Mouse (Mus musculus) limb, embryonic 15.5 days (tissue): ENCODE measurements around the gene Klk6. TPM values are rescaled to one million over a fixed set of nuclear protein-coding genes. Genes with fewer than 3 reads are reported as not detected.
A peak's percentile ranks its signal among the peaks of the same experiment; 100 is the strongest.

Source experiments
- ATAC-seq: fragments of 200-750 bp; cut with Nextera tagmentation; 2 replicates; pipeline ENCODE4 v1.8.0; 2017; ENCODE audit warnings: low read depth, moderate TSS enrichment; ENCODE audit not compliant: insufficient number of reproducible peaks, low FRiP score, low TSS enrichment
- H3K27ac ChIP-seq: fragments of 300-500 bp; sonication (generic); 2 replicates; pipeline ENCODE4 v1.5.1; 2015; ENCODE audit warnings: moderate library complexity, mild to moderate bottlenecking, inconsistent platforms
- H3K27me3 ChIP-seq: fragments of 300-500 bp; sonication (generic); 2 replicates; pipeline ENCODE4 v1.6.1; 2015; ENCODE audit warnings: inconsistent platforms
- H3K36me3 ChIP-seq: fragments of 300-500 bp; sonication (generic); 2 replicates; pipeline ENCODE4 v1.6.1; 2015; ENCODE audit warnings: inconsistent platforms
- H3K4me1 ChIP-seq: fragments of 300-500 bp; sonication (generic); 2 replicates; pipeline ENCODE4 v1.6.1; 2015; ENCODE audit warnings: inconsistent platforms
- H3K4me2 ChIP-seq: fragments of 300-500 bp; sonication (generic); 2 replicates; pipeline ENCODE4 v1.6.1; 2015; ENCODE audit warnings: mild to moderate bottlenecking, inconsistent platforms
- H3K4me3 ChIP-seq: fragments of 300-500 bp; sonication (generic); 2 replicates; pipeline ENCODE4 v1.5.1; 2015; ENCODE audit warnings: mild to moderate bottlenecking, inconsistent platforms
- H3K9ac ChIP-seq: fragments of 300-500 bp; sonication (generic); 2 replicates; pipeline ENCODE4 v1.6.1; 2015; ENCODE audit warnings: inconsistent platforms
- H3K9me3 ChIP-seq: fragments of 300-500 bp; sonication (generic); 2 replicates; pipeline ENCODE4 v1.6.1; 2016; ENCODE audit warnings: inconsistent platforms
- WGBS: fragments of 180-500 bp; shearing (Covaris S2); methylation state at CpG from one replicate; pipeline ENCODE4 v1.1.7; 2015; 5-methylcytosine and 5-hydroxymethylcytosine counted together
- polyA plus RNA-seq: library from polyadenylated mRNA; unstranded; fragments of >200 nt; fragmentation: Nextera tagmentation; extraction: Ambion mirVana; gene quantifications from 2 replicates; pipeline ENCODE4 v1.2.1, GENCODE M21; 2015

The Klk6 gene
- polyA plus RNA-seq, 1 experiment from 2014 or later = 0.13 TPM

DNA sequence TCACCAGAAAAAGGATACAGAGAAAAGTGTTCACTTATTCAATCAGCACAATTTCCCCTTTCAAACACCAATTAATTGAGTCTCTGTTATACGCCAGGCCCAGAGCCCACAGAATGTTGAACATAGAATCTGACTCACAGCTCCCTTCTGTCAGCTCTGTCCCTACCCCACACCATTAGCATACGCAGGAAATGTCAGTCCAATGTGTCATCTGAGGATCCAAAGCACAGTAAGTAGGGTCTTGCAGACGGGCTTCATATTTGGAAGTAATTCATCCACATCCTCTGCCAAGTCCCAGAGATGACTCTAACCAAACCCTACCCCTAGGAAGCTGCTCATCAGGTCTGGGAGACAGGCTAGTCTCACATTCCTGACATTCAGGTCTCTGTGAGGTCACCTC is 36.2 kb upstream of the Klk6 start:
- no peak overlapping the region for H3K4me2 ChIP-seq
- no peaks in the 10 kb centered on the region for H3K9me3 ChIP-seq
- H3K36me3 ChIP-seq = no peaks in the 10 kb centered on the region
- H3K27ac ChIP-seq = no peak overlapping the region; the same call in 1 of the 2 replicates
- peaks cover 3% of the 10 kb centered on the region; the same call in 1 of the 2 replicates for H3K27me3 ChIP-seq
- no peak overlapping the region for H3K9ac ChIP-seq
- ATAC-seq = no peak
- peaks cover 2% of the 10 kb centered on the region; the same call in 1 of the 2 replicates for H3K4me1 ChIP-seq
- H3K4me3 ChIP-seq = no peak overlapping the region
- 63% methylated on average over 3 of the region's 3 CpGs for WGBS

GRCm38 (mm10) chr7:43789295-43789694 is 35.0 kb upstream of the Klk6 start:
- no peak overlapping the region for H3K27ac ChIP-seq
- no peak overlapping the region for H3K4me2 ChIP-seq
- no peaks in the 10 kb centered on the region for H3K4me1 ChIP-seq
- no peak overlapping the region for H3K4me3 ChIP-seq
- H3K36me3 ChIP-seq = no peaks in the 10 kb centered on the region
- no peaks in the 10 kb centered on the region for H3K9me3 ChIP-seq
- H3K27me3 ChIP-seq = no peaks in the 10 kb centered on the region
- no peak overlapping the region for H3K9ac ChIP-seq
- no peak for ATAC-seq
- 59% methylated on average over 2 of the region's 2 CpGs for WGBS

DNA sequence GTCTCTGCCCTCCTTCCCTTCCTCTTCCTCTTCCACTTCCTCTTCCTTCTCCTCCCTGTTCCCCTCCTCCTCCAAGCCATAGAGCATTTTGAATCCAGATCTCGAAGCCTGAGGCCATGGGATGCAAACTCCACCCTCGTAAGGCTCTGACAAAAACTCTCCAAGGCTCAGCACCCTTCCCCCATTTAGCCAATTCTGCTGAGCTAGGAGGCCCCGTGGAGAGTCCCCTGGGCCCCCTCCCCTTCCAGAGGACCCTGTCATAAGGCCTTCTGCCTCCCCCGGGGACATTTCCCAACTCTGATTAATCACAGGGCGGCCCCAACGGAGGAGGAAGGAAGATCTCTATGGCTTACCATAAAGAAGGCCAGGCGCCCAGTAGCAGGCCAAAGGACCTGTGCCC is 32.7 kb upstream of the Klk6 start, which contains the start of gene Klk9:
TSS of gene Klk9 (plus strand) at position 301 of the 400 bp plus-strand sequence.
- no peak for ATAC-seq
- H3K9me3 ChIP-seq = no peaks in the 10 kb centered on the region
- peaks cover 7% of the 10 kb centered on the region; the same call in 1 of the 2 replicates for H3K4me1 ChIP-seq
- H3K4me2 ChIP-seq = no peak within 1 kb of the TSS
- peaks cover 13% of the 10 kb centered on the region for H3K27me3 ChIP-seq
- H3K36me3 ChIP-seq = no peaks in the 10 kb centered on the region
- no peak within 1 kb of the TSS for H3K9ac ChIP-seq
- 59% methylated on average over 7 of the region's 7 CpGs for WGBS
- H3K4me3 ChIP-seq = no peak within 1 kb of the TSS
- no peak within 1 kb of the TSS for H3K27ac ChIP-seq

DNA sequence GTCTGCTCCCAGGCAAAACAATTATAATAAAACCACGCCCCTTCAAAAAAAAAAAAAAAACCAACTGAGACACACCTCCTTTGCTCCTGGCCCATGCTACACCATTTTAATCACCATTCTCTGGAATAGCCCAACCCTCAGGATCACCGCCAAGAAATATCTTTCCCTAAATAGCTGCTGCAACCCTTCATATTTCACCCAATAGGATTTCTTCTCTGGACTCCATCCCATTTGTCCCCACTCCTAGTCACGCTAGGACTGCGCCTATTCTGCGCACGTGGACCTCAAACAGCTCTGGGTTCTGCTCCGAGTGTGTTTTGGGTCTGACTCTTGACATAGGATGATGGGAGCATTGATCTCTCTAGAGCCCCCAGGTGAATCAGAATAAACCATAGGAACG is 27.9 kb upstream of the Klk6 start:
- H3K4me2 ChIP-seq = peak overlapping the region; percentile 81
- no peak overlapping the region for H3K27ac ChIP-seq
- H3K36me3 ChIP-seq = no peaks in the 10 kb centered on the region
- peaks cover 17% of the 10 kb centered on the region for H3K27me3 ChIP-seq
- no peak for ATAC-seq
- peaks cover 21% of the 10 kb centered on the region for H3K4me1 ChIP-seq
- WGBS = 8% methylated on average over 8 of the region's 8 CpGs
- H3K9ac ChIP-seq = no peak overlapping the region
- no peaks in the 10 kb centered on the region for H3K9me3 ChIP-seq
- H3K4me3 ChIP-seq = peak overlapping the region; percentile 52

GRCm38 (mm10) chr7:43797333-43797769 is 26.9 kb upstream of the Klk6 start, which contains the start of gene Klk8:
Klk8 (plus strand) TSS chr7:43797577.
- no peak within 1 kb of the TSS for H3K27ac ChIP-seq
- peak within 1 kb of the TSS; percentile 52 for H3K4me3 ChIP-seq
- peaks cover 21% of the 10 kb centered on the region for H3K4me1 ChIP-seq
- H3K36me3 ChIP-seq = no peaks in the 10 kb centered on the region
- H3K9ac ChIP-seq = 0 out of 2 replicates have a peak within 1 kb of the TSS, but pooled peaks have one; percentile 20
- H3K4me2 ChIP-seq = peak within 1 kb of the TSS; percentile 81
- H3K27me3 ChIP-seq = peaks cover 17% of the 10 kb centered on the region
- no peaks in the 10 kb centered on the region for H3K9me3 ChIP-seq
- no peak for ATAC-seq
- WGBS = 0% methylated on average over 28 of the region's 28 CpGs

DNA sequence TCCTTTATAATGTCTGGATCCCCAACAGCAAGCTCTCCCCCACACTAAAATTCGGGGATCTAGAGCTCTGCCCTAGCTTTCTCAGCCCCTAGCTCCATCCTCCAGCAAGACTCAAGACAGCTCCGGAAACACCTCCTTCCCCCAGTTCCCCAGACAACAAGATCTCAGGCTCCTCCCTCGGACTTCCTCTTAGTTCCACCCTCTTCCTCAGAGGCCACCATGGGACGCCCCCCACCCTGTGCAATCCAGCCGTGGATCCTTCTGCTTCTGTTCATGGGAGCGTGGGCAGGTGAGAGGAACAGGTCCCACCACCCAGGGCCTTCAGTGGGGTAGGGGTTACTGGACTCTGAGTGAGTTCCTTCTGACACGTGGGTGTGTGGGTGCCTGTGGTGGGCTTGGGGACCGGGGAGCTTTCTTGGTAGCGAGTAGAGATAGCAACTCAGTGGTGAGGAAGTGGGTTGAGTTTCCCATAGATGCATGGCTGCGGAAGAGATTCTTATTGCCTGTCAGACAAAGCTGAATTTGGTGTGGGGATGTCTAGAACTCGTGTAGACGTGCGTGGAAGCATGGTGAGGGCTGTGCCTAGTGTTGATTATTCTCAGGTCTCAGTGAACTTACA is 26.3 kb upstream of the Klk6 start:
- H3K4me3 ChIP-seq = peak overlapping the region; percentile 52
- H3K4me2 ChIP-seq = peak overlapping the region; percentile 81
- H3K9ac ChIP-seq = 0 out of 2 replicates have a peak overlapping the region, but pooled peaks have one; percentile 20
- no peaks in the 10 kb centered on the region for H3K36me3 ChIP-seq
- ATAC-seq = no peak
- 39% methylated on average over 13 of the region's 13 CpGs for WGBS
- no peak overlapping the region for H3K27ac ChIP-seq
- H3K9me3 ChIP-seq = no peaks in the 10 kb centered on the region
- H3K27me3 ChIP-seq = peaks cover 17% of the 10 kb centered on the region
- H3K4me1 ChIP-seq = peaks cover 21% of the 10 kb centered on the region

GRCm38 (mm10) chr7:43799876-43800275 is 24.4 kb upstream of the Klk6 start:
- no peaks in the 10 kb centered on the region for H3K36me3 ChIP-seq
- no peak for ATAC-seq
- no peak overlapping the region for H3K4me3 ChIP-seq
- 61% methylated on average over 7 of the region's 7 CpGs for WGBS
- H3K4me1 ChIP-seq = peaks cover 21% of the 10 kb centered on the region
- H3K9ac ChIP-seq = no peak overlapping the region
- H3K9me3 ChIP-seq = no peaks in the 10 kb centered on the region
- no peak overlapping the region for H3K27ac ChIP-seq
- H3K27me3 ChIP-seq = peaks cover 17% of the 10 kb centered on the region
- H3K4me2 ChIP-seq = no peak overlapping the region

DNA sequence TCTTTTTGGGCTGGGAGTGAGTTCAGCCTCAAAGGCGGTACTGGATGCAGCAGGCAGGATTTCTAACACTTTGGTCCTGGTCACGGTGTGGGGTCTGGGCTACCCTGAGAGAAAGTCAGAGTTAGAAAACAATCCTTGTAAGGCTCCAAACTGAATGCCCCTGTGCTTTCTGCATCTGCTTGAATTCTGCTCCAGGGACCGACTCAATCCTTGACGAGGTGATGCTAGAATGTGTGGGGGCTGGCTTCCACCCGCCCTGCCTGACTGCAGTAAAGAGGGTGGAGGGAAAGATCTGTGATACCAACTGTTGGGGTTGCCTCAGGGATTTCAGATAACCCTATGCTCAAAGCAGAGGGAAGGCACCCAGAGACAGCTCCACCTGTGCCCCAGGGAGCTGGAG is 13.3 kb upstream of the Klk6 start, which contains the start of gene Klk7:
TSS of gene Klk7 (plus strand) at position 301 of the 400 bp plus-strand sequence.
- Histone ChIP-seq H3K4me3 (no peak within 1 kb of the TSS), H3K36me3 (no peaks in the 10 kb centered on the region), H3K27me3 (no peaks in the 10 kb centered on the region; the same call in 1 of the 2 replicates), H3K4me2 (no peak within 1 kb of the TSS), H3K9ac (no peak within 1 kb of the TSS), H3K27ac (no peak within 1 kb of the TSS), H3K9me3 (no peaks in the 10 kb centered on the region), H3K4me1 (no peaks in the 10 kb centered on the region)
- 31% methylated on average over 5 of the region's 5 CpGs for WGBS
- no peak for ATAC-seq

GRCm38 (mm10) chr7:43815211-43815610 is 9.1 kb upstream of the Klk6 start:
- Histone ChIP-seq H3K4me3 (no peak overlapping the region), H3K4me1 (no peaks in the 10 kb centered on the region), H3K27me3 (no peaks in the 10 kb centered on the region; the same call in 1 of the 2 replicates), H3K36me3 (no peaks in the 10 kb centered on the region), H3K4me2 (no peak overlapping the region), H3K9ac (no peak overlapping the region), H3K27ac (no peak overlapping the region), H3K9me3 (no peaks in the 10 kb centered on the region)
- WGBS = 85% methylated on average over 7 of the region's 7 CpGs
- no peak for ATAC-seq

GRCm38 (mm10) chr7:43816746-43817145 is 7.6 kb upstream of the Klk6 start:
- no peak overlapping the region for H3K9ac ChIP-seq
- H3K9me3 ChIP-seq = no peaks in the 10 kb centered on the region
- ATAC-seq = no peak
- H3K36me3 ChIP-seq = no peaks in the 10 kb centered on the region
- H3K27ac ChIP-seq = no peak overlapping the region
- H3K4me1 ChIP-seq = no peaks in the 10 kb centered on the region
- H3K4me3 ChIP-seq = no peak overlapping the region
- H3K4me2 ChIP-seq = no peak overlapping the region
- no peaks in the 10 kb centered on the region for H3K27me3 ChIP-seq

DNA sequence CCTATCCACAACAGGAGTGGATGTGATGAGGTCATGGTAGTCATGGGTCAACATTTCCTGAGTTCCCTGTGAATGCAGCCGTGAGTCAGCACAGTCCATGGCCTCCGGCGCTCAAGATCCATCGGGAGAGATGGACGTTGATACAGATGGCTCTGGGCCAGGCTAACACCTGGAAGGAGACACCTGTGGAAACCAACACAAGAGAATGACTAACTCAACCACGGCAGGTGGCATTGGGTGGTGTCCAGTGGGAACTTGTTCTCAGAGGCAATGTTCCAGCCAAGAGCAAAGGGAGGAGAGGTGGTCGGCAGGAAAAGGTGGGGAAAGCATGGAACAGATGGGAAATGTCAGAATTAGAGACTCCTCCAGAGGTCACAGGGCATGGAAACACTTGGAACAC is 2.7 kb upstream of the Klk6 start:
- Histone ChIP-seq H3K9ac (no peak overlapping the region), H3K4me2 (no peak overlapping the region), H3K4me1 (no peaks in the 10 kb centered on the region), H3K9me3 (no peaks in the 10 kb centered on the region), H3K4me3 (no peak overlapping the region), H3K27ac (no peak overlapping the region), H3K36me3 (no peaks in the 10 kb centered on the region), H3K27me3 (no peaks in the 10 kb centered on the region)
- WGBS = 81% methylated on average over 7 of the region's 7 CpGs
- ATAC-seq = no peak

DNA sequence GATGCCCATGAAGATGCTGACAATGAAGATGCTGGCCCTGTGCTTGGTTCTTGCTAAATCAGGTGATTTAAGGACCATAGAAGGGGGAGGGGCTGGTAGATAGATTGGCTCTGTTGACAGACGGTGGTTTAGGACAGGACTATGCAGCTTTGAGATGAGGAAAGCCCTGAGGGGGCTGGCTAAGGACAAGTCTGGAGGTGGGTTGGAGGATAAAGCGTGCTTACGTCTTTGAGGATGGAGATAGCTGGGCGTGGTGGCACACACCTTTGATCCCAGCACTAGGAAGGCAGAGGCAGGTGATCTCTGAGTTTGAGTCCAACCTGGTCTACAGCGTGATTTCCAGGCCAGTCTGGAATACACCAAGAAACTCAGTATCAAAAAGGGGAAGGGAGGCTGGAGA is 1.8 kb downstream of the Klk6 start:
- 79% methylated on average over 5 of the region's 5 CpGs for WGBS
- no peaks in the 10 kb centered on the region for H3K9me3 ChIP-seq
- no peak overlapping the region for H3K9ac ChIP-seq
- no peak for ATAC-seq
- H3K36me3 ChIP-seq = no peaks in the 10 kb centered on the region
- H3K4me3 ChIP-seq = no peak overlapping the region
- H3K4me1 ChIP-seq = no peaks in the 10 kb centered on the region
- H3K4me2 ChIP-seq = no peak overlapping the region
- H3K27me3 ChIP-seq = no peaks in the 10 kb centered on the region
- H3K27ac ChIP-seq = no peak overlapping the region
